ENCODE assay signal across 14 mouse cellular contexts in the genomic region with DNA sequence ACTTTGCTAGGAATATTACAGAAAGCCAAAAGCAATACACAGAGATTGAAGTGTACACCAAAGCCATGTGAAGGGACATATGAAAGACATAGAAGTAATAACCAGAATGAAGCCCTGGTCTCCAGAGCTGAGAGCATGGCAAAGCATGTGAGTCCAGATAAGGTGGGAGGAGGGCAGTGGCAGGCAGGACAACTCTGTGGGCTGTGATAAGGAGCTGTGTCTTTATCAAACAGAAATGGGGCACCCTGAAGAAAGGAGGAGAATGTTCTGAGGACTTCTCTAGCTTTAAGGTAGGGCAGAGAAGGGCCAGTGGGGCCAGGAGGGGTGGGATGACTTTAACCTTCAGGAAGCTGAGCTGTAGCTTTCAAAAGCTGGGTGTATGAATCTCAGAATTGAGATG. TPM values are rescaled to one million over a fixed set of nuclear protein-coding genes. Genes with fewer than 3 reads are reported as not detected.
DNase-seq lines count a peak whose midpoint lies in the region; ATAC-seq and TF ChIP-seq lines count a peak whose summit lies in the region.
"Had no signal": no experiment of that assay in that cellular context is flagged by ENCODE, and none has a peak within 500 bp of the region (broad histone marks: within the 10 kb centered on the region; RNA-seq: fewer than 3 reads in every experiment).

No protein-coding gene starts in this region.

- peaks cover 7% of the 10 kb centered on the region for H3K9me3 ChIP-seq in G1E (replicated peaks)
- H3K9me3 ChIP-seq in intestine, postnatal 0 days (ENCODE audit: control insufficient read depth): no peaks in the 10 kb centered on the region
- H3K9me3 ChIP-seq in megakaryocyte, embryonic 14.5 days: peaks cover 8% of the 10 kb centered on the region
- H3K9me3 ChIP-seq: limb, embryonic 15.5 days; neural tube, embryonic 12.5 days had no signal

- peak; percentile 16 for DNase-seq in G1E (ENCODE audit: low spot score)
- DNase-seq in ovary, postnatal 14 days (ENCODE audit: low spot score): no peak
- no peak for DNase-seq in layer of hippocampus, postnatal 25 days (ENCODE audit: extremely low spot score in 1 of 2, low spot score in 1 of 2)
- no peak for DNase-seq in ovary, adult 18-20 months (ENCODE audit: low spot score)
- DNase-seq: cerebellum, adult 8-10 months; kidney, adult 8-10 months; lung, postnatal 4 days had no signal

- H3K36me3 ChIP-seq in G1E (replicated peaks): peaks cover 47% of the 10 kb centered on the region
- no peaks in the 10 kb centered on the region for H3K36me3 ChIP-seq in intestine, postnatal 0 days (ENCODE audit: control insufficient read depth, insufficient read depth)
- peaks cover 42% of the 10 kb centered on the region for H3K36me3 ChIP-seq in megakaryocyte, embryonic 14.5 days (replicated peaks; ENCODE audit: low read length)
- H3K36me3 ChIP-seq: limb, embryonic 15.5 days; neural tube, embryonic 12.5 days had no signal

- no peaks in the 10 kb centered on the region for H3K27me3 ChIP-seq in G1E (ENCODE audit: insufficient read depth, low read length)
- H3K27me3 ChIP-seq in intestine, postnatal 0 days (replicated peaks; ENCODE audit: control insufficient read depth, insufficient read depth, low read length): no peaks in the 10 kb centered on the region
- H3K27me3 ChIP-seq in megakaryocyte, embryonic 14.5 days (replicated peaks): no peaks in the 10 kb centered on the region
- H3K27me3 ChIP-seq: limb, embryonic 15.5 days; neural tube, embryonic 12.5 days had no signal

- H3K9ac ChIP-seq in intestine, postnatal 0 days (ENCODE audit: low read depth, low read length): no peak overlapping the region
- H3K9ac ChIP-seq: hindbrain, embryonic 14.5 days; limb, embryonic 15.5 days; neural tube, embryonic 12.5 days had no signal

- ATAC-seq in G1E (ENCODE audit: extremely low read depth, insufficient number of reproducible peaks, low FRiP score, poor library complexity, severe bottlenecking): peak; percentile 81
- peak; percentile 69 for ATAC-seq in intestine, postnatal 0 days

- no peak for TF ChIP-seq CTCF in G1E (IDR thresholded peaks at IDR 0.05; ENCODE audit: low read depth, low read length)
- no peak for TF ChIP-seq CTCF in bone marrow, adult 2 months (IDR thresholded peaks at IDR 0.05; ENCODE audit: control insufficient read depth, insufficient read depth, low read length)
- TF ChIP-seq CTCF in intestine, postnatal 0 days (IDR thresholded peaks at IDR 0.05; ENCODE audit: low read depth): no peak

- peak overlapping the region; percentile 66 for H3K27ac ChIP-seq in bone marrow, adult 2 months (ENCODE audit: control insufficient read depth, insufficient read depth, low read depth, low read length, poor library complexity)
- H3K27ac ChIP-seq in intestine, postnatal 0 days (ENCODE audit: low read depth, low read length): no peak overlapping the region
- H3K27ac ChIP-seq: hindbrain, embryonic 14.5 days; layer of hippocampus, adult 2 months; limb, embryonic 15.5 days; neural tube, embryonic 12.5 days had no signal

- H3K4me3 ChIP-seq in G1E (ENCODE audit: low read depth, low read length): no peak overlapping the region
- no peak overlapping the region for H3K4me3 ChIP-seq in bone marrow, adult 2 months (replicated peaks; ENCODE audit: control insufficient read depth, low read depth, low read length)
- no peak overlapping the region for H3K4me3 ChIP-seq in intestine, postnatal 0 days (ENCODE audit: low read depth, low read length)
- H3K4me3 ChIP-seq in megakaryocyte, embryonic 14.5 days (replicated peaks): peak overlapping the region; percentile 30
- H3K4me3 ChIP-seq: layer of hippocampus, adult 2 months; limb, embryonic 15.5 days; neural tube, embryonic 12.5 days had no signal

- H3K4me2 ChIP-seq in intestine, postnatal 0 days (replicated peaks; ENCODE audit: low read depth): no peak overlapping the region
- H3K4me2 ChIP-seq: hindbrain, embryonic 14.5 days; limb, embryonic 15.5 days; neural tube, embryonic 12.5 days had no signal

- peaks cover 65% of the 10 kb centered on the region for H3K4me1 ChIP-seq in G1E (ENCODE audit: insufficient read depth, low read depth, low read length)
- peaks cover 8% of the 10 kb centered on the region for H3K4me1 ChIP-seq in bone marrow, adult 2 months (ENCODE audit: control insufficient read depth, insufficient read depth, low read length)
- no peaks in the 10 kb centered on the region for H3K4me1 ChIP-seq in intestine, postnatal 0 days (replicated peaks; ENCODE audit: control insufficient read depth, insufficient read depth, low read length)
- H3K4me1 ChIP-seq in megakaryocyte, embryonic 14.5 days: peaks cover 96% of the 10 kb centered on the region
- H3K4me1 ChIP-seq: neural tube, embryonic 12.5 days had no signal

- no peak for TF ChIP-seq POLR2A in bone marrow, adult 2 months (IDR thresholded peaks at IDR 0.05; ENCODE audit: borderline replicate concordance, control insufficient read depth, low read depth, low read length)

RNA-seq across cellular contexts. Expression of gene Endod1, which starts 12.0 kb away (rescaled TPM):
- total RNA-seq in G1E (2014; fragmentation: Nextera tagmentation): 2.2 and 26.7 TPM in 2 replicates
- 6.1 and 7.5 TPM in 2 replicates for total RNA-seq in G1E (2017)
- polyA plus RNA-seq in G1E (2012): 5.1 and 5.7 TPM in 2 replicates
- 18.5 and 25.0 TPM in 2 replicates for polyA plus RNA-seq in bone marrow, adult 2 months (2011; ENCODE audit: insufficient read depth, insufficient read length, low replicate concordance, missing spikeins)
- polyA plus RNA-seq in intestine, postnatal 0 days (2015; fragmentation: Nextera tagmentation; extraction: Ambion mirVana): 36.8 and 39.0 TPM in 2 replicates
- polyA plus RNA-seq in megakaryocyte, embryonic 14.5 days (2012; ENCODE audit: insufficient read depth, low replicate concordance): 34.6 and 107 TPM in 2 replicates
- total RNA-seq in layer of hippocampus, postnatal 25 days (2021): 10 to 100 TPM; 62.7 to 74.4 TPM
